Mouse (Mus musculus) cerebellum, adult 8-10 months (tissue): ENCODE results near the gene Tgm1.

Experiments
- DNase-seq: peaks from one replicate; pipeline ENCODE4 v3.0.0; 2022

The Tgm1 gene

GRCm38 (mm10) chr14:55671486-55671832, 42.3 kb downstream of the Tgm1 start:
- DNase-seq = no peak

GRCm38 (mm10) chr14:55660636-55661035, 53.1 kb downstream of the Tgm1 start:
- DNase-seq = no peak

DNA sequence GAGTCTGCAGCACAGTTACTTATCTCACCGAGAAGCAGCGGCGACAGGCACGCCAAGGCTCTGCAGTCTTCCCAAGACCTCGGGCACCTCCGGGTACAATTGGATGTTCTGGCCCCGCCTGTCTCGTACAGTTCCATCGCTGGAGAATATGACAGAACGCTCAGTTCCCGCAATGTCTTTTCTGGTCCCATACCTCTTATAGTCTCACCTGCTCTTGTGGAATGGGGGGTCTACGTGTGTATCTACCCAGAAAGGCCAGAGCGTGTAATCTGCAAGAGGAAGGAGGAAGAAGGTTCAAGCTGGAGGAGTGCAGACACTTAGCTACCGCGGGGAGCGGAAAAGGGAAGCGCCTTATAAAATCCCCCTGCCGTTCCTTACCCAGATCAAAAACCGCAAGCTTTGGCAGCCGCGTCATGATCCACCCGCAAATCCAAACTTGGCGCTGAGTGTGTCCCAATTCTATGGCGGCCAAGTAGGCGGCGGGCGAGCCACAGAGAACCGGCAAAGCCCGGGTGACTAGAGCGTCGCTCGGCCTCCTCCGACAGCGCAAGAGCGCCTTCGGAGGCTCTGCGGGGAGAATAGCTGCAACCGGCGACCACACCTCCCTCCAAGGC, 53.7 kb downstream of the Tgm1 start, which contains the start of gene Mdp1:
TSS of gene Mdp1 (minus strand) at position 549 of the 614 bp plus-strand sequence.
- peak; percentile 71 for DNase-seq

DNA sequence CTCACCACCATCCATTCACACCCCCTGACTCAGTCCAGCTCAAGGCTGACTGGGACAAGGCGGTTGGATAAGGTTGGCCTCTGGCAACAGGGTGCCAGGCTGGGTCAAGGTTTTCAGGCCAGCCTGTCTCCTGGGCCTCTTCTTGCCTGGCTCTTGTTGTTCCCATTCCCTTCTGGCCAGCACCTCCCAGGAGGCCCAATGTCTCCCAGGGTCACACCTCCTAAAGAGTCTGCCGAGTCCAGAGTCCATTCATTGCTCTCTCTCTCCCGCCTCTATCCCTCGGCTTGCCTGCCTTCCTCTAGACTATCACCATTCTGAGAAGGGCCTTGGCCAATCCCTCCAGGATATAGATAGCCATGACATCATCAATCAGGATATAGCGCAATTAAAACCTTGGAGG, 55.7 kb downstream of the Tgm1 start:
- DNase-seq = no peak

DNA sequence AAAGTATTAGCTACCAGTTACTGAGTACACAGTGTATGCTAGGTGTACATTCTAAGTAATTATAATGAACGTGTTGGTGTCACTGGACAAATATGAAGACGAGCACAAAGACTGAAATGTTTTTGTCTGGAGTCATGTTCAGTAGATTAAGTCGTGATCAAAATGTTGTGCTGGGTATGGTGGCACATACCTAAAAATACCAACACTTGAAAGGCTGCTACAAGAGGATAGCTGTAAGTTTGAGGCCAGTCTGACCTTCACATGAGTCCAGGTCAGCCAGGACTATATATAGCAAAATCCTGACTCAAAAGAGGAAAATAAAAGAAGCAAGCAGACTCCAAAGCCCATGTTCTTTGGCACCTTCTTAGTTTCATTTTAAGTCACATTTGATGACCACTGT, 56.8 kb downstream of the Tgm1 start:
- DNase-seq = no peak

- no peak for DNase-seq
Observed at GRCm38 (mm10) chr14:55651528-55651927, 62.2 kb downstream of the Tgm1 start.
